Mouse (Mus musculus) cerebellum, adult 2 months (tissue): ENCODE data around the gene Lpo. TPM values are rescaled to one million over a fixed set of nuclear protein-coding genes. Genes with fewer than 3 reads are reported as not detected.
A peak's percentile ranks its signal among the peaks of the same experiment; 100 is the strongest.

Experiments
- DNase-seq, 2 experiments: peaks; one replicate each; pipeline ENCODE4 v3.0.0; 2021
- H3K27ac ChIP-seq: fragments of 200-500 bp; 2 replicates; pipeline ENCODE4 v1.5.1; 2012; ENCODE audit warnings: low read length, control low read depth, inconsistent platforms; ENCODE audit not compliant: insufficient read depth
- H3K27me3 ChIP-seq: fragments of 200-500 bp; 2 replicates; pipeline ENCODE4 v1.6.1; 2012; ENCODE audit warnings: inconsistent platforms, mild to moderate bottlenecking, low read length, moderate library complexity; ENCODE audit not compliant: control insufficient read depth, insufficient read depth
- H3K4me1 ChIP-seq: fragments of 200-500 bp; 2 replicates; pipeline ENCODE4 v1.6.1; 2011; ENCODE audit warnings: low read length; ENCODE audit not compliant: control insufficient read depth, insufficient read depth
- H3K4me3 ChIP-seq: fragments of 200-500 bp; replicated peaks from 2 replicates; pipeline ENCODE3; 2011; ENCODE audit warnings: mild to moderate bottlenecking, low read depth, low read length, control low read depth; ENCODE audit not compliant: insufficient read depth
- CTCF ChIP-seq: fragments of 200-500 bp; IDR thresholded peaks from 2 replicates; pipeline ENCODE4 v1.5.1; 2011; ENCODE audit warnings: low read depth, mild to moderate bottlenecking, control low read depth, low read length, moderate library complexity, borderline replicate concordance; ENCODE audit not compliant: insufficient read depth
- POLR2A ChIP-seq: fragments of 200-500 bp; IDR thresholded peaks from 2 replicates; pipeline ENCODE4 v1.6.1; 2011; ENCODE audit warnings: low read length, control low read depth, borderline replicate concordance; ENCODE audit not compliant: insufficient read depth
- WGBS: fragments of 180-500 bp; shearing (Covaris S2); methylation state at CpG from one replicate; pipeline ENCODE4 v1.1.7; 2018; 5-methylcytosine and 5-hydroxymethylcytosine counted together
- polyA plus RNA-seq: library from polyadenylated mRNA; depleted of rRNA; stranded (reverse); fragments of >200 nt; gene quantifications from 2 replicates; pipeline ENCODE4 v1.2.3, GENCODE M21; 2012

Gene Lpo
- polyA plus RNA-seq, 1 experiment = 6.5 TPM

- Histone ChIP-seq H3K27ac (peak overlapping the region; percentile 74), H3K4me3 (peak overlapping the region; percentile 85), H3K27me3 (no peaks in the 10 kb centered on the region), H3K4me1 (peaks cover 3% of the 10 kb centered on the region; the same call in 1 of the 2 replicates)
- 16% methylated on average over 14 of the region's 14 CpGs for WGBS
- DNase-seq = peak in 1 of 2 experiments; percentile 50
- TF ChIP-seq CTCF (no peak), POLR2A (no peak)
These were observed 66.0 kb downstream of the Lpo start for GRCm38 (mm10) chr11:87761806-87762701.

- DNase-seq = peak; percentile 48 to 69
- Histone ChIP-seq H3K27ac (peak overlapping the region; percentile 74), H3K4me1 (peaks cover 3% of the 10 kb centered on the region; the same call in 1 of the 2 replicates), H3K4me3 (peak overlapping the region; percentile 85), H3K27me3 (no peaks in the 10 kb centered on the region)
- no peak for TF ChIP-seq CTCF
- no peak for TF ChIP-seq POLR2A
- 10% methylated on average over 11 of the region's 11 CpGs for WGBS
These were observed 66.8 kb downstream of the Lpo start for GRCm38 (mm10) chr11:87761181-87761721.

- TF ChIP-seq POLR2A = peak; percentile 70; the same call in 1 of the 2 replicates
- no peak for TF ChIP-seq CTCF
- Histone ChIP-seq H3K4me3 (peak within 1 kb of the TSS; percentile 85), H3K4me1 (peaks cover 3% of the 10 kb centered on the region; the same call in 1 of the 2 replicates), H3K27ac (peak within 1 kb of the TSS; percentile 74), H3K27me3 (no peaks in the 10 kb centered on the region)
- DNase-seq = peak; percentile 77 to 82
- 2% methylated on average over 23 of the region's 23 CpGs for WGBS
These were observed 67.6 kb downstream of the Lpo start, which contains the start of gene Tspoap1 for GRCm38 (mm10) chr11:87760301-87761081. Gene Tspoap1 (plus strand): TSS chr11:87760541.

- peak in 1 of 2 experiments; percentile 50 for DNase-seq
- no peak overlapping the region for H3K27ac ChIP-seq
- no peak for TF ChIP-seq POLR2A
- peak; percentile 40; the same call in 1 of the 2 replicates for TF ChIP-seq CTCF
- no peaks in the 10 kb centered on the region; the same call in 1 of the 2 replicates for H3K4me1 ChIP-seq
- H3K27me3 ChIP-seq = no peaks in the 10 kb centered on the region
- H3K4me3 ChIP-seq = no peak overlapping the region
- whole genome bisulfite sequencing = 1% methylated on average over 3 of the region's 3 CpGs
These were observed 68.5 kb downstream of the Lpo start for GRCm38 (mm10) chr11:87759609-87760005.

- 79% methylated on average over 4 of the region's 4 CpGs for WGBS
These were observed 69.0 kb downstream of the Lpo start for GRCm38 (mm10) chr11:87758957-87759608.

GRCm38 (mm10) chr11:87758161-87758911, 69.8 kb downstream of the Lpo start:
- Histone ChIP-seq H3K27ac (no peak overlapping the region), H3K4me1 (no peaks in the 10 kb centered on the region; the same call in 1 of the 2 replicates), H3K4me3 (no peak overlapping the region), H3K27me3 (no peaks in the 10 kb centered on the region)
- WGBS = 87% methylated on average over 7 of the region's 7 CpGs
- DNase-seq = no peak
- no peak for TF ChIP-seq POLR2A
- TF ChIP-seq CTCF = no peak

More at GRCm38 (mm10) chr11:87758957-87759608, 69.0 kb downstream of the Lpo start:
- Histone ChIP-seq H3K27me3 (no peaks in the 10 kb centered on the region), H3K4me3 (no peak overlapping the region), H3K4me1 (no peaks in the 10 kb centered on the region; the same call in 1 of the 2 replicates), H3K27ac (no peak overlapping the region)
- no peak for DNase-seq
- no peak for TF ChIP-seq CTCF
- TF ChIP-seq POLR2A = no peak
